Mouse (Mus musculus) heart, embryonic 10.5 days (tissue): ENCODE results near the gene Sfmbt1. TPM values are rescaled to one million over a fixed set of nuclear protein-coding genes. Genes with fewer than 3 reads are reported as not detected.
"Not testable (repeated sequence)": the region's sequence is repeated elsewhere in the genome, so short reads cannot be mapped to it uniquely, and the experiment has no call there.

Source experiments
- DNase-seq: peaks from one replicate; pipeline ENCODE4 v3.0.0-alpha.2; 2017; ENCODE audit warnings: low spot score
- H3K27ac ChIP-seq: fragments of 300-500 bp; sonication (generic); 2 replicates; pipeline ENCODE4 v1.5.1; 2016; ENCODE audit warnings: mild to moderate bottlenecking
- H3K27me3 ChIP-seq: fragments of 300-500 bp; sonication (generic); 2 replicates; pipeline ENCODE4 v1.6.1; 2016; ENCODE audit warnings: mild to moderate bottlenecking; ENCODE audit not compliant: poor library complexity, insufficient read depth, severe bottlenecking
- H3K36me3 ChIP-seq: fragments of 300-500 bp; sonication (generic); 2 replicates; pipeline ENCODE4 v1.6.1; 2016; ENCODE audit warnings: mild to moderate bottlenecking, moderate library complexity
- H3K4me1 ChIP-seq: fragments of 300-500 bp; sonication (generic); 2 replicates; pipeline ENCODE4 v1.6.1; 2016; ENCODE audit warnings: mild to moderate bottlenecking
- H3K4me3 ChIP-seq: fragments of 300-500 bp; sonication (generic); 2 replicates; pipeline ENCODE4 v1.5.1; 2016; ENCODE audit warnings: mild to moderate bottlenecking, moderate library complexity
- H3K9me3 ChIP-seq: fragments of 300-500 bp; sonication (generic); 2 replicates; pipeline ENCODE4 v1.6.1; 2016; ENCODE audit warnings: mild to moderate bottlenecking, moderate library complexity
- WGBS: fragments of 180-500 bp; shearing (Covaris S2); methylation state at CpG from one replicate; pipeline ENCODE4 v1.1.7; 2016; 5-methylcytosine and 5-hydroxymethylcytosine counted together
- polyA plus RNA-seq: library from polyadenylated mRNA; unstranded; fragments of >200 nt; fragmentation: Nextera tagmentation; extraction: Ambion mirVana; gene quantifications from 2 replicates; pipeline ENCODE4 v1.2.1, GENCODE M21; 2016

Gene Sfmbt1
- polyA plus RNA-seq, 1 experiment from 2014 or later, result 13.0 TPM

- H3K4me3 ChIP-seq, result no peak overlapping the region
- 75% methylated on average over 15 of the region's 15 CpGs for WGBS
Measured at GRCm38 (mm10) chr14:30697407-30698052, 17.1 kb upstream of the Sfmbt1 start.

DNA sequence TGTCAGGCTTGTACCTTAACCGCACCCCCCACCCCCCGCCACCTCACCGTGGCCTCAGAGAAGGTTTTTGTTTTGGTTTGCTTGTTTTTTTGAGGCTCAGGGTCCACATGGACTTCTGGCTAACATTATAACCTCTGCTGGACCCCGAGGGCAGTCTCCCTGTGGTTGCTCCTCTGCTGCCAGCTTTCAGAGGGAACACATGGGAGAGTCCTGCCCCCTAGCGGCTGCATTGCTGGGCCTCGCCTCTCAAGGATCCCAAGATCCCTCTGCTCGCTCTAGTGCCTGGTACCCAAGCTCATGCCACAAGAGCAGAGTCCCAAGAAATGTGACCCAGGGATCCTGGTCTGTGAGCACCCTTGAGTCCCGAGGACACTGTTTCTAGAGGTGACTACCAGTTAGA, 15.0 kb upstream of the Sfmbt1 start:
- 0 out of 2 replicates have a peak, but pooled peaks cover 7% of the 10 kb centered on the region for H3K27me3 ChIP-seq
- no peaks in the 10 kb centered on the region for H3K36me3 ChIP-seq
- H3K27ac ChIP-seq, result no peak overlapping the region
- WGBS, result 39% methylated on average over 8 of the region's 8 CpGs
- H3K4me3 ChIP-seq, result no peak overlapping the region
- peaks cover 9% of the 10 kb centered on the region for H3K4me1 ChIP-seq
- H3K9me3 ChIP-seq, result no peaks in the 10 kb centered on the region
- peak; percentile 83 for DNase-seq

More at GRCm38 (mm10) chr14:30697407-30698052, 17.1 kb upstream of the Sfmbt1 start:
- Histone ChIP-seq H3K4me1 (peaks cover 5% of the 10 kb centered on the region), H3K9me3 (no peaks in the 10 kb centered on the region), H3K27ac (no peak overlapping the region), H3K27me3 (0 out of 2 replicates have a peak, but pooled peaks cover 7% of the 10 kb centered on the region), H3K36me3 (no peaks in the 10 kb centered on the region)
- no peak for DNase-seq

DNA sequence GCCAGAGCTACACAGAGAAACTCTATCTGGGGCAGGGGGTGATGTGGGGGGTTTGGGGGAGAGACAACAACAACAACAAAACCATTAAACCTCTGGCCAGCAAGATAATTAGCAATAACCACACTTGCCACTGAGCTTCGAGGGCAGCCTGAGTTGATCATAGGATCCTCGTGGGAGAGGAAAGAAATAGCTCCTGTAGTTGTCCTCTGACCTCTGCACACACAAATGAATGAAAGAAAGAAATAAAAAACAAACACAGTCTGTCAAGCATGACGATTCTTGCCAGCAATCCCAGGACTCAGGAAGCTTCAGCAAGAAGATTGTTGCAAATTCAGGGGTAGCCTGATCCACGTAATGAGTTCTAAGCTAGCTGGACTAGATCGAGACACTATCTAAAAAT, 12.1 kb upstream of the Sfmbt1 start:
- 61% methylated on average over 5 of the region's 5 CpGs for WGBS
- Histone ChIP-seq H3K27me3 (0 out of 2 replicates have a peak, but pooled peaks cover 7% of the 10 kb centered on the region), H3K27ac (no peak overlapping the region), H3K4me3 (no peak overlapping the region), H3K36me3 (no peaks in the 10 kb centered on the region), H3K4me1 (peaks cover 9% of the 10 kb centered on the region), H3K9me3 (no peaks in the 10 kb centered on the region)
- no peak for DNase-seq

GRCm38 (mm10) chr14:30703079-30703478, 11.6 kb upstream of the Sfmbt1 start:
- Histone ChIP-seq H3K27me3 (0 out of 2 replicates have a peak, but pooled peaks cover 7% of the 10 kb centered on the region), H3K4me3 (no peak overlapping the region), H3K27ac (no peak overlapping the region), H3K4me1 (peaks cover 9% of the 10 kb centered on the region), H3K9me3 (no peaks in the 10 kb centered on the region), H3K36me3 (no peaks in the 10 kb centered on the region)
- no peak for DNase-seq
- 81% methylated on average over 5 of the region's 5 CpGs for WGBS

- no peak overlapping the region for H3K4me3 ChIP-seq
- peaks cover 9% of the 10 kb centered on the region; the same call in 1 of the 2 replicates for H3K4me1 ChIP-seq
- H3K9me3 ChIP-seq, result no peaks in the 10 kb centered on the region
- 65% methylated on average over 8 of the region's 8 CpGs for WGBS
- no peak overlapping the region for H3K27ac ChIP-seq
- 0 out of 2 replicates have a peak, but pooled peaks cover 2% of the 10 kb centered on the region for H3K27me3 ChIP-seq
- DNase-seq, result no peak
- no peaks in the 10 kb centered on the region for H3K36me3 ChIP-seq
Measured at GRCm38 (mm10) chr14:30704098-30704855, 10.4 kb upstream of the Sfmbt1 start.

- Histone ChIP-seq H3K4me1 (peaks cover 10% of the 10 kb centered on the region; the same call in 1 of the 2 replicates), H3K36me3 (no peaks in the 10 kb centered on the region), H3K4me3 (no peak overlapping the region), H3K27ac (no peak overlapping the region), H3K9me3 (no peaks in the 10 kb centered on the region), H3K27me3 (peaks cover 17% of the 10 kb centered on the region)
- no peak for DNase-seq
- 94% methylated on average over 2 of the region's 2 CpGs for whole genome bisulfite sequencing
Measured at GRCm38 (mm10) chr14:30711892-30712291, 2.8 kb upstream of the Sfmbt1 start.

DNA sequence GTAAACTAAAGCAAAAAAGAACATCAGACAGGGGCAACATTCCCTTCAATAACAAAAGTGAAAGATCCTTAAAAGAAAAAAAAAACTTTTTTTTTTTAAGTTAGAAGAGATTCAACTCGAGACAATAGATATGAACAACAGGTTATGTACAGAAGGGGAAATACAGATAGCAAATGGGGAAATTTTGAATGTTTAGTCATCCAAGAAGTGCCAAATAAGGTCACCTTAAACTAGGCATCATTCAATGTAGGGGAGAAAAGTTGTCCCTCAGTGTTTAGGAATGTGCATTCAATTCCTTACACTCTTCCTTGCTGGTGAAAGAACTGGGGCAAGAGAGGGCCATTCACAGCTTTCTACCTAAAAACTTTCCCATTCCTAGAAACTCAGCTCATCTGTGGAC, 880 bp upstream of the Sfmbt1 start:
- DNase-seq, result no peak
- 74% methylated on average over 1 of the region's 1 CpGs for WGBS

DNA sequence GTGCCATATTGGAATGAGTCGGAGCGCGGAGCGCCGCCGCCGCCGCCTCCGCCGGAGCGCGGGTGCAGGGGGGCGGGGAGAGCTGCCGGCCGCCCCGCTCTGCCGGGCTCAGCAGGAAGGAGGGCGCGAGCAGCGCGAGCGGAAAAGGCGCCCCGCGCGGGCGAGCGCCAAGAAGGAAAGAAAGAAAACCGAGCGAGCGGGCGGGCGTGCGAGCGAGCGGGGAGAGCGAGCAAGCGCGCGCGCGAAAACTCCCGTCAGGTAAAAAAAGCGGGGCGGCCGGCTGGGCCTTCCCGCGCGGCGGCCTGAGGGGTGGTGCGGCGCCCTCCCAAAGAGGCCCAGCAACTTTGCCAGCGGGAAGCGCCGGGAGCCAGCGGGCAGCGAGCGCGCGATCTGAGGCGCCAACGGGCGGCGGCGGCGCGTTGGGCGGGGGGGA, 985 bp downstream of the Sfmbt1 start:
- peak overlapping the region; percentile 94 for H3K27ac ChIP-seq
- H3K4me1 ChIP-seq, result peaks cover 12% of the 10 kb centered on the region; the same call in 1 of the 2 replicates
- no peaks in the 10 kb centered on the region for H3K36me3 ChIP-seq
- under 1% methylated on average over 65 of the region's 68 CpGs for WGBS
- DNase-seq, result peak; percentile 84
- no peaks in the 10 kb centered on the region for H3K9me3 ChIP-seq
- peak overlapping the region; percentile 85 for H3K4me3 ChIP-seq
- peaks cover 17% of the 10 kb centered on the region for H3K27me3 ChIP-seq

More for the DNA sequence above, 880 bp upstream of the Sfmbt1 start:
- no peak overlapping the region for H3K27ac ChIP-seq
- H3K4me3 ChIP-seq, result no peak overlapping the region
- H3K4me1 ChIP-seq, result peaks cover 12% of the 10 kb centered on the region; the same call in 1 of the 2 replicates
- H3K9me3 ChIP-seq, result no peaks in the 10 kb centered on the region
- peaks cover 17% of the 10 kb centered on the region for H3K27me3 ChIP-seq
- H3K36me3 ChIP-seq, result no peaks in the 10 kb centered on the region

DNA sequence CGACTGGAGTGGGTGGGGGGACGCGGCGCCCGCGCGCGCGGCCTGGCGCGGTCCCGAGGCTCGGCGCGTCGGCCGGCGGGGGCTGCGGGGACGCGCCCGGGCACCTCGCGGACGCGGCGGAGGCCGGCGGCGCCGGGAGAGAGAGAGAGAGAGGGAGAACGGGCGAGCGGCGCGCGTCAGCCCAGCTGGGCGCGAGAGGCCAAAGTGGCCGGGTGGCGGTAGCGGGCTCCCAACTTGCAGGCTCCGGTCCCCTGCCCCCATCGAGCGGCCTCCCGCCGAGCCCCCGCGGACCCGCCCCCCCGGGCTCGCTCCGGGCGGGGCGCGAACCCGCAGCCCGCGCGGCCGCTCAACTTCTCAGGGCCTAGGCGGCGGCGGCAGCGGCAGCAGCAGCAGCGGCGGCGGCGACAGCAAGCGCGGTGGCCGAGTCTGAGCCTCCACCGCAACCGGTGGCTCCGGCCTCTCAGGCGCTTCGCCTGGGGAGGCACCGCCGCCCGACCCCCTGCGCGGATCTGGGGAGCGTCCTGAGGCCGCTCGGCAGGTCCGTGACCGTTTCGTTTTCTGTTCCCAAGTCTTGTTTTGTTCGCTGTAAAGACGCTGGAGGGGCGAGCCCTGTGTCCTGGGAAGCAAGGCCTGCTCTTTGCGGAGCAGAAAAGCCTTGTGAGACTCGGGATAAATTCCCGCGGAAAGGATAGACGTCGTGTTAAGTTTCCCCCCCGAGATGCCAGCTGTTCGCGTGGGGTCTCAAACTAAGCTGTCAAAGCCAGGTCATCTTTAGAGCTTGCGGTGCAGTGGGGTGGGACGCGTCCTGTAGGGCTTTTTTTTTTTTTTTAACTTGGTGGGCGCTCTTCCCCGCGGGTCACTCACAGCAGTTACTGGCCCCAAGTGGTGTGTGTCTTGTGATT, 1.7 kb downstream of the Sfmbt1 start:
- peak; percentile 82 for DNase-seq
- H3K4me3 ChIP-seq, result peak overlapping the region; percentile 85
- WGBS, result under 1% methylated on average over 99 of the region's 106 CpGs
- H3K4me1 ChIP-seq, result peaks cover 12% of the 10 kb centered on the region; the same call in 1 of the 2 replicates
- no peaks in the 10 kb centered on the region for H3K9me3 ChIP-seq
- H3K36me3 ChIP-seq, result no peaks in the 10 kb centered on the region
- H3K27me3 ChIP-seq, result peaks cover 17% of the 10 kb centered on the region
- H3K27ac ChIP-seq, result peak overlapping the region; percentile 94

DNA sequence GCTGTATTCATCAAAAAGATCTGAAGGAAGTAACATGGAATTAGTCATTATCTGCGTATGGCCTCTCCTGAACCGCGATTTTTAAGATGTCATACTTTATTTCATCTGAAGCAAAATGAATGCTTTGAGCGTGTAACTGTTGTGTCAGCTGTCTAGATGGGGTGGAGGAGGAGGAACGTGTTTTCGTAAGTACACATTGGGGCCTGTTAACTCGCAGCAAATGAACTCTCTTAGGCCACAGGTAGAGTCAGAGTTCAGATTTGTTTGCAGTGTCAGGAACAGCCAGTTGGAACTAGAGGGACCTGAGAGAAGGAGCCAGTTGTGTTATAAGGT, 2.3 kb downstream of the Sfmbt1 start:
- Histone ChIP-seq H3K36me3 (no peaks in the 10 kb centered on the region), H3K9me3 (no peaks in the 10 kb centered on the region), H3K4me3 (peak overlapping the region; percentile 85), H3K27ac (no peak overlapping the region; the same call in 1 of the 2 replicates), H3K4me1 (peaks cover 12% of the 10 kb centered on the region; the same call in 1 of the 2 replicates), H3K27me3 (peaks cover 17% of the 10 kb centered on the region)
- DNase-seq, result no peak
- 11% methylated on average over 7 of the region's 7 CpGs for WGBS

DNA sequence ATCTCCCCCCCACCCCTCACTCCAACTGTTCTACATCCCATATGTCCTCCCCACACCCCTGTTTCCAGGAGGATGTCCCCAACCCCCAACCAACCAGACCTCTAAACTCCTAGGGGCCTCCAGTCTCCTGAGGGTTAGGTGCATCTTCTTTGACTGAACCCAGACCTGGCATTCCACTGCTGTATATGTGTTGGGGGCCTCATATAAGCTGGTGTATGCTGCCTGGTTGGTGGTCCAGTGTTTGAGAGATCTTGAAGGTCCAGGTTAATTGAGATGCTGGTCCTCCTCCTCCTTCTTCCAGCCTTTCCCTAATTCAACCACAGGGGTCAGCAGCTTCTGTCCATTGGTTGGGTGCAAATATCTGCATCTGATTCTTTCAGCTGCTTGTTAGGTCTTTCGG, 4.0 kb downstream of the Sfmbt1 start:
- Histone ChIP-seq H3K4me1 (peaks cover 12% of the 10 kb centered on the region; the same call in 1 of the 2 replicates), H3K27me3 (peaks cover 17% of the 10 kb centered on the region)
- not testable (repeated sequence) for DNase-seq, H3K27ac ChIP-seq, H3K36me3 ChIP-seq, H3K9me3 ChIP-seq, H3K4me3 ChIP-seq
- WGBS, result 71% methylated on average over 1 of the region's 1 CpGs

GRCm38 (mm10) chr14:30719514-30719913, 4.9 kb downstream of the Sfmbt1 start:
- Histone ChIP-seq H3K27me3 (peaks cover 9% of the 10 kb centered on the region), H3K9me3 (no peaks in the 10 kb centered on the region), H3K27ac (no peak overlapping the region), H3K36me3 (no peaks in the 10 kb centered on the region), H3K4me1 (peaks cover 12% of the 10 kb centered on the region; the same call in 1 of the 2 replicates), H3K4me3 (no peak overlapping the region)
- DNase-seq, result no peak
- 60% methylated on average over 1 of the region's 1 CpGs for WGBS
